Mouse (Mus musculus) retina, postnatal 7 days (tissue): ENCODE measurements at regions not wholly inside any gene's neighbourhood (a gene's known extent, or its start where the extent isn't known, plus 50 kb on each side); places are given as distances from the start of the nearest gene placed in this dataset.

Experiments
- DNase-seq: peaks from one replicate; pipeline ENCODE4 v3.0.0-alpha.2; 2012; ENCODE audit warnings: low read depth, low spot score

DNA sequence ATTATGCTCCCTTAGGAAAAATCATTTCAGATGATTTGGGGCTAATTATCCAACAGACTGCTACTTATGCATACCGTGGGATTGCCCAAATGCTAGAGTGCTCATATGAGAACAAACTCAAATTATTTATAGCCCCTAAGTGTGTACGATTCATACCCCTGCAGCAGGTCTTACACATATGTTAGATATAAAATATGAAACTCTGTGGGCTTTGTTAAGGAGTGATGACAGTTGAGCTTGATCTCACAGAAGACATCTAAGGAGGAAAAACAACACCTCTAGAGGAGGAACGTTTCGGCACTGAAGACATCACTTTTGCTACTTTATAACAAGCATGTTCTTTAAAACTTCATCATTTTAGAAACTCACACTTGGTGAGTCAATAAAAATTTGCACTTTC, 1379.3 kb downstream of the Defb40 start:
- DNase-seq = no peak

- no peak for DNase-seq
These were observed 1381.5 kb downstream of the Defb40 start for GRCm38 (mm10) chr8:17596559-17596958.

- no peak for DNase-seq
These were observed 1383.4 kb downstream of the Defb40 start for GRCm38 (mm10) chr8:17594607-17595006.

DNA sequence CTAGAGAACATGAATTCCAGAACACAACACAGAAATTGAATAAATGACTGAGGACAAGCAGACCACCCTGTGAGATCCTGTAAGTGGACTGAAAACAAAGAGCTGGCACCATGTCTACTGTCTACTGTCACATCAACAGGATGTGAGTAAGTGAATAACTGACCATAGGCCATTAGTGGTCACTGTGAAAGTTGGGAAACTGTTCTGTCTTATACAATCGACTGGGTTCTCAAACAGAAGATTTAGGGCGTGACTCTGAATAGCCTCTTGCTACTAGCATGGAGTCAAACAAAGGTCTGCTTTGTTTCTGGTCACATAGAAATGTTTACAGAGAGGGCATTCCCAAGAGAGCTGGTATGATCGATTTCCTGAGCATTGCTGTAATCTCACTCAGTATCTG, 1387.9 kb downstream of the Defb40 start:
- no peak for DNase-seq

DNA sequence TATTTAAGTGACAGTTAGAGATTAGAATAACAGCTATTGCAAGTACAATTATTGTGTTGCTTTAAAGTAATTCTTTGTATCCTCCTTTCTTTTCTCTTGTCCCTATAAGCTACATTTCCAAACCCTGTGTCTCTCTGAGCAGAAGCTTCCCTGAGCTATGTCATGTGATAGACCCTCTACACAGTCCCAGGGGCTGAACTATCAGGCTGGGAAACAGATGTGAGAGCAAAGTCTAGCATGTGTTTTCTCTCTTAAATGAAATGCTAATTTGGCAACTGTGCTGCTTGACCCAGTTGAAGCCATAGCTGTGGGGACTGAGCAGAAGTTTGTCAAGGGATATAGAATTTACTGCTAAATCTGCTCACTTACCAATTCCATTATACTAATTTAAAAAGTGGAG, 1389.9 kb downstream of the Defb40 start:
- DNase-seq = no peak

DNA sequence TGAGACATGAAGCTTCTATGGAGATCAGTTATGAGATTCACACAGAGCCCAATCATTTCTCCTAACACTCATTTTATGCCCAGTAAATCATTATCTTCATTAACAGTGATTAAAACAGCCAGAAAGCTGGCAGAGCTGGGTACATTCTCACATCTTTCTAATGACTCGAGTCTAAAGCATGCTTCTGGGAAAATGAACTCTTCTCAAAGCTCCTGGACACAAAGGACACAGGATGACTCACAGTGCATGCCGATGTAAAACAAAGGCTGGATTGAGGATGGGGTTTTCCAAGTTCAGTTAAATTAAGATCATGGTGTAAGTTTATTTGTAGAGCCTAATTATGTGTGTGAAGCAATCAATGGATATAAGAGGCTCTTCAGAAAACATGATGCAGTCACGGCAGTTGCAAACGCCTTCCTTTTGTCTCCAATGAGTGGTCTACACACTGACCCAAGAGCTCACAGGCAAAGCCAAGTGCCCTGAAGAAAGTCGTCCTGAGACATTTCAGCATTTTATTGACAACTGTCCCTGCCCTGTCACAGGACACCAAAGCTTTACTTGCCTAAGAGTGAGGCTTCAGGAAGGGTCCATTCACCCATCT, 1390.7 kb downstream of the Defb40 start:
- DNase-seq = no peak
